Mouse (Mus musculus) urinary bladder, postnatal 10 days (tissue): Measurements from ENCODE around the gene Ip6k2.

ENCODE experiments used
- DNase-seq: peaks from one replicate; pipeline ENCODE4 v3.0.0; 2022; ENCODE audit warnings: low spot score

Ip6k2 gene

DNA sequence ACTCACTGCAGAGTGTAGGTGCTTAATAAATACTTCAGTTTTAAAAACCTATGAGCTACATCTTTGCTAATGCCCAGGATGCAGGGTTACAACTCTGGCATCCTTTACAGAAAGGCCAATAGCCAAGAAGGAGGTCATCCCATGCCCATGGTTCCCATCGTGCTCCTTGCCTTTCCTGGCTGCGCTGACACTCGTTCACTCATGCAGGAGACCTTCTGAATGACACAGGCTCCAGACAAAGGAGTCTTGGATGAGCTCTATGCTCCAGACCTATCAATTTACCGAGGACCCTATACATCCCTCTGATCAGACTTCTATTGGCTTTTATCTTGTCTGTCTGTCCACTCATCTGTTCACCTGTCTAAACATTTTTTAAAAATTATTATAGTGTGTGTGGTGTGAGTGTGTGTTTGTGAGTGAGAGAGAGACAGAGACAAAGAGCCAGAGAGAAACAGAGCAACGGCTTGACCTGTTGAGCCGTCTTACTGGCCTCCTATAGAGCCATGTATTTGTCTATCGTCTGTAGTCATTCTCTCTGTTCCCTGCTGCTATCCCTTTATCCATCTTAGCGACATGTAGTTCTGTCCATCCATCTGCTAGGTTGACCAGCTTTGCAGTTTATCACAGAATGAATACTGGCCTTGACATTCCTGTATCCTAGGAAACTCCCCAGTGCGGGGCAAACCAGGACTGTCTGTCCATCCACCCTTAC is 604 bp upstream of the Ip6k2 start:
- no peak for DNase-seq

GRCm38 (mm10) chr9:108785416-108785815 is 1.8 kb downstream of the Ip6k2 start:
- DNase-seq, result no peak

DNA sequence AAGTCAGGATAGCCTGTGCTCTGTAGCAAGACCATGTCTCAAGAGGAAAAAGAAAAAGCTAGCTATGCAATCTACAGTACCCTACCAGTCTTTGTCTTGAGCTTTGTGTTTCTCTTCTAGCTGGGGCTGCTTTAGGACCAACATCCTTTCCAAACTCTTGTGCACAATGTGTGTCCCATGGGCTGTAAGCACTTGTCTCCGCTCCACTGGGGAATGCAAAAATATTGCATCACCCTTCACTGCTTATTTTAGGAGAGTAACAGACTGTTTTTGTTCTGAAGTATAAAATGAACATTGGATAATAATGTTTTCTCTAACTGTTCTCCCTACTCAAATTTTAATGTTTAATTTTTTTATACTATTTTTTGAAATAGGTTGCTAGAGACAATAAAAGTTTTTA is 2.9 kb downstream of the Ip6k2 start:
- no peak for DNase-seq

GRCm38 (mm10) chr9:108787080-108787479 is 3.5 kb downstream of the Ip6k2 start:
- no peak for DNase-seq

- DNase-seq, result no peak
These were observed 5.1 kb downstream of the Ip6k2 start for GRCm38 (mm10) chr9:108788713-108789112.

DNA sequence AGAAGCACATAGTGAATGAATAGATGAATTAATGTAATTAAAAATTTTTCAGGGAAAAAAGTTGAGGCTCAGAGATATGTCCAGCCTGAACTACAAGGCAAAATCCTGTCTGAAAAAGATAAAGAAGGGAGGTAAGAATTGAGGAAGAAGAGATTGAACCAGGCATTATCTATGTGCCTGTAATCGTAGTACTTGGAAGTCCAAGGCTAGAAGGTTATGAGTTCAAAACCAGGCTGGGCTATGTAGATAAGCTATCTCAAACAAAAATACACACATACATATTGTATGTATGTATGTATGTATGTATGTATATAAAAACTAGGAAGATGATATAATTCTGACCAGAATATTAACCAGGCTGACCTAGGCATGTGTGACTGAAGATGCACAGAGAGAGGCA is 8.7 kb downstream of the Ip6k2 start:
- no peak for DNase-seq

DNA sequence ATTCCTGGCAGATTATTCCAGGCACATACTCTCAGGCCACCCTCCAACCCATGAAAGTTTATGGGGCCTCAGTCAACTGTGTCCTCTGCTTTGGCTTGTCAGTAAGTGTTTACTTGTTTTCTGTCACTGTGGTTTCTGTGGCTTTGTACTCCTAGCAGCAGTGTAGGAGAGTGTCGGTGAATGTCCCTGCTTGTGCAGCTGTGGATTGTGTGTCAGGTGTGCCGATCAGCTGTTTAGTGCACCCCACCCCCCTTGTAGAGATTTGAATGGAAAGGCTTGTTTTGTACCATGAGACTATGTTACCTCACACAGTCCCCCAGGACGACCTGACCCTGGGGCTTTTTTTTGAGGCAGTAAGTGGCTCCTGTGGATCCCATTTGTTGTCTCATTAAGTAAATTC is 9.1 kb downstream of the Ip6k2 start:
- no peak for DNase-seq

DNA sequence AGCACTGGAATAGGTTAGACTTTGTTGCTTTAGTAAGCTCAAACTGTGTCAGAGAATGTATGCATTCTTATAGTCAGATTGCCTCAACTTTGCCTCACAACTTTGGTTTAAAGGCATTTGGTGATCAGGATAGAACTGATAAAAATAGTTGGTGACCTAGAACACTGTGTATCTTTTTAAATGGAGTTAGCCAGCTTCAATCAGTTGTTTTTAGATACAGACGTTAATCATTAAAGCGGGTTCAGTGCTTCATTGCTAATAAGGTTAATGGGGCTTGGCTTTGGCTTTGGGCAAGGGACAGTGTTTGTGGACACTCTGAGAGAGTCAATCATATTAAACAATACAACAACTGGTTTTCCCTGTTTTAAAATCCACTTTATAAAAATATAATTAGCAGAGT is 11.7 kb downstream of the Ip6k2 start:
- DNase-seq, result no peak

DNA sequence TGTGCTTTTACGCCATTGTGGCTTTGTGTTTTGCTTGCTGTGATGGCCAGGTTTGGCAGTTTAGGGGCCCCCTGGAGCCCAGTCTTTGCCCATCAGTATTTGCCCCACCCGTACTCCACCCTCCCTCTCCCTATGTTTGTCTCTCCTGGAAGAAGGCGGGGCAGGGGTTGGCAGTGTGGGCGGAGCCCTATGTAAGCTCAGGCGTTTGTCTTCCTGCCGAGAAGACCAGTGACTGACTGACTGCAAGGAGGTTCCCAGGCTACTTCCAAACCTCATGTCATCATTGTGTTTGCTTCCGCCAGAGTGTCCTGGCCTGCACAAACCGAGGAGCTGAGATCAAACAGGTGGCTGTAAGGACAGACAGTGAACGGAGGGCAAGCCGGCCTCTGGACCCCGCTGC is 12.2 kb downstream of the Ip6k2 start:
- no peak for DNase-seq

GRCm38 (mm10) chr9:108796351-108796981 is 12.9 kb downstream of the Ip6k2 start:
- no peak for DNase-seq

- DNase-seq, result no peak
These were observed 13.9 kb downstream of the Ip6k2 start for GRCm38 (mm10) chr9:108797477-108797876.

DNA sequence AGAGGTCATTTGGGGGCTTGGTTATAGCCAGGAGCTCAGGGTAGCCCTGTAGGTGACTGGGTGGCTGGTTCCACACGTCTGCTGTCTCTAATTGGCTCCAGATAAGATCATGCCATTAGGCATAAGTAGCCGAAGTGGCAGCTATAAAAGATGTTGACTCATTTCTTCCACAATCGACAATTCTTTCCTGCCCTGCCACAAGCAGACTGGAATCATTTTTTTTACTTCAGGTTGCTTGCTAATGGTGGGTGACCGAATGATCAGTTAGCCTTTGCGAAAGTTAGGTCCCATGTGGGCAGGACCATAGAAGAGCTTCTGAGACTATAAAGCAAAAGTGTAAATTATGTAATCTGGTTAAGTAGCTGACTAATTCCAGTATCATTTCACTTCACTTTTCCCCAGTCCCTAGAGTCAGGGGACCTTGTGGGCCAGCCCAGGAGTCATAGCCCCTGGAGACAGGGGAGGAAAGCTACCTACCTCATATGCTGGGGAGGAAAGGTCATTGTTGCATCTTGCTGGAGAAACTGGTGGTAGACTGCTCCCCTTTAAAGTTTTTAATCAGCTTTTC is 15.0 kb downstream of the Ip6k2 start:
- DNase-seq, result no peak

- DNase-seq, result no peak
These were observed 16.0 kb downstream of the Ip6k2 start for GRCm38 (mm10) chr9:108799564-108799963.

DNA sequence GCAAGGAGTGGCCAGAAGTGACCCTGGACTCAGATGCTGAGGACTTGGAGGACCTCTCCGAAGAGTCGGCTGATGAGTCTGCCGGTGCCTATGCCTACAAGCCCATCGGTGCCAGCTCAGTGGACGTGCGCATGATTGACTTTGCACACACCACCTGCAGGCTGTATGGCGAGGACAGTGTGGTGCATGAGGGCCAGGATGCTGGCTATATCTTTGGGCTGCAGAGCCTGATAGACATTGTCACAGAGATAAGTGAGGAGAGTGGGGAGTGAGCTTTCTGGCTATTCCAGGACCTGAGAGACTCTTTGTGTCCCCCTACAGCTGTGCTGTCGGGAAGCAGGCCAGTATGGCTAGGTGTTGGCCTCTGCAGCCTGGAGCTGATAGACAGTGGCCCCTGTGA is 22.2 kb downstream of the Ip6k2 start:
- DNase-seq, result no peak

DNA sequence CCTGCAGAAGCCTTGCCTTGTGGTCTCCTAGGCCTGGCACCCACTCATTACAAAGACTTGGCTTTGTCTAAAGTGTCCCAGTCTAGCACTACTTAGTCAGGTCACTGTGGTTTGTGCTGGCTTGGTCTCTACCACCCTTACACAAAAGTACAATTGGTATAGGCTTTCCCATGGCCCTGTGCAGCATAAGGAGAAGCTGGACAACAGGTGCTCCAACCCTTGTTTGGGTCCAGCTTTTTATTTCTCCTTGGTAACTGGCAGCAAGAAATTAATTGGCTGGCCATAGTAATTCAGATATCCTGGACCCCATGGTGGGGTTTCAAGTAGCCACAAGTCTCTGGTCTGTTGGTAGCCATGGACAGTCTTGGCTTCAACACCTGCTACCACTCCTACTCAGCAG is 22.8 kb downstream of the Ip6k2 start:
- DNase-seq, result no peak

- DNase-seq, result no peak
These were observed 23.2 kb downstream of the Ip6k2 start for GRCm38 (mm10) chr9:108806831-108807230.

- DNase-seq, result no peak
These were observed 24.1 kb downstream of the Ip6k2 start for GRCm38 (mm10) chr9:108807674-108808073.

- DNase-seq, result peak; percentile 90
These were observed 24.6 kb downstream of the Ip6k2 start, which contains the start of gene Nckipsd for GRCm38 (mm10) chr9:108808163-108808665. Nckipsd (plus strand) TSS chr9:108808368.

DNA sequence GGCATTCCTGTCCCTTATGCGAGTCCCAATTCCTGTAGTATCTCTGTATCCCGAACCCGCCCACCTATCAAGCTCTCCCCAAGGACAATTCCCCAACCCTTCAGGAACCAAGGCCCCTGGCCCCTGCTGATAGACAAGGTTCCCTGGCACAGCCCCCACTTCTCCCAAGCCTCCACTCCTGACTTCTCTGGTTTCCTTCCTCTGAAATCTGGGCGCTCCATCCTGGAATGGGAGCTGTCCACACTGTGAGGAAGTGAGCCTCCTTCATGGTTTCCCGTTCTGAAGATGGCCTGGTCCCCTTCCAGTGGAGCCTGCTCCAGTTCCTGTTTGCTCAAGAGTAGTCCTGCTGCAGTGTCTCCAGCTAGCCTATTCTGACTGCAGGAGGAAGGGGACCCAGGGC is 25.6 kb downstream of the Ip6k2 start:
- no peak for DNase-seq

- no peak for DNase-seq
These were observed 26.1 kb downstream of the Ip6k2 start for GRCm38 (mm10) chr9:108809723-108810122.

DNA sequence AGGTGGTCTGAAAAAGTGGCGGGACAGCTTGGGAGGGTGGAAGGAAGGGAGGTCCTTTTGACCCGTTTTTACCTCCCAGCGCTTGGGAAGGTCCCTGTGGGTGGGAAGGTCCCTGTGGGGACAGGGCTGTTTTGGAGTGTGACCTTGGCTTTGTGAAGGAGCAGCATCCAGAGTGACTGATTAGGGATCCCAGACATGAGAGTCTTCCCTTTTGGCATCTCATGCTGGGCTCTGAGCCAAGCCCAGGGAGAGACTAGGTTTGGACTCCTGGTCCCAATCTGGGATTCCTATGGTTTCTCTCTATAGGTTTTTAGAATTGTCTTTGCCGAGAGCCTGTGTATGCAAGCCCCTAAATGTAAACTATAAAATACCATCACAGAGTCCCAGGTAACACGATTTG is 26.9 kb downstream of the Ip6k2 start:
- DNase-seq, result no peak

GRCm38 (mm10) chr9:108815557-108815956 is 32.0 kb downstream of the Ip6k2 start:
- no peak for DNase-seq

DNA sequence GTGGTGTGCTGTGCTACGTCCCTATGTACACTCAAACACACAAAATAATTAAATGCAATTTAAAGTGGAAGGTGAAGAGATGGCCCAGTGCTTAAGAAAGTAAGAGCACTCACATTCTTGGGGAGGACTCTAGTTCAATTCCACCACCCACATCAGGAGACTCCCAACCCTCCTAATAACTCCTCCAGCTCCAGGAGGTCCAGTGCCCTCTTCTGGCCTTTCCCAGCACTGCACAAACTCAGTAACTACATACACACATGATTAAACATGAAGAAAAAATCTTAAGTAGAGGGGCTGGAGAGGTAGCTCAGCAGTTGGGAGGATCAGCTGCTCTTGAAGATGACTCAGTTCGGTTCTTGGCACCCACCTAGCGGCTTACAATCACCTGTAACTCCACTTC is 35.9 kb downstream of the Ip6k2 start:
- DNase-seq, result no peak
